Mouse (Mus musculus) spleen, postnatal 10 days (tissue): ENCODE measurements around the gene Clic1.

Experiments used
- DNase-seq, 2 experiments: peaks; one replicate each; pipeline ENCODE4 v3.0.0; 2021 to 2022; ENCODE audit warnings: low spot score in 2 of 2

The Clic1 gene

GRCm38 (mm10) chr17:35063466-35063865 lies 13.7 kb downstream of the Clic1 start:
- no peak for DNase-seq

DNA sequence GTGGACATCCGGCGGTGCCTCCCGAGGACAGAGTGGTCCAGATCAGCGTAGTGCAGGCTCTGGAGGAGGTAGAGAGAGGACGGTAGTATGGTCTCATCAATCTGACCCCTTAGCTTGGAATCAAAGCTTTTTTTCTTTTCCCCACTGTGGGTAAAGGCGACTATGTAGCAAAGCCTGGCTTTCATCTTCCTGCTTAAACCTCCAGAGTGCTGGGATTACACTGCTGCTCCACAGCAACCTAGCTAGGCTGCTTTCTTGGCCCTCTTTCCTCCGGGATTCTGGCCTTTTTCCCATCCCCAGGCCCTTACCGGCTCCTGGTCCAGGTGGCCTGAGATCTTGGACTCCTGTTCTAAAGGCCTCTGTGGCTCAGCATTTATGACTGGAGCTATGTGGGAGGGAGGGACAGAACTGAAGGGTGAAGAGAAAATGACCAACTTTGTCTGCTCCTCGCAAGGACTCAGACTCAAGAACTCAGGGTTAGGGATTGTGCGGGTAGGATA lies 14.7 kb downstream of the Clic1 start:
- peak in 1 of 2 experiments; percentile 11 for DNase-seq

DNA sequence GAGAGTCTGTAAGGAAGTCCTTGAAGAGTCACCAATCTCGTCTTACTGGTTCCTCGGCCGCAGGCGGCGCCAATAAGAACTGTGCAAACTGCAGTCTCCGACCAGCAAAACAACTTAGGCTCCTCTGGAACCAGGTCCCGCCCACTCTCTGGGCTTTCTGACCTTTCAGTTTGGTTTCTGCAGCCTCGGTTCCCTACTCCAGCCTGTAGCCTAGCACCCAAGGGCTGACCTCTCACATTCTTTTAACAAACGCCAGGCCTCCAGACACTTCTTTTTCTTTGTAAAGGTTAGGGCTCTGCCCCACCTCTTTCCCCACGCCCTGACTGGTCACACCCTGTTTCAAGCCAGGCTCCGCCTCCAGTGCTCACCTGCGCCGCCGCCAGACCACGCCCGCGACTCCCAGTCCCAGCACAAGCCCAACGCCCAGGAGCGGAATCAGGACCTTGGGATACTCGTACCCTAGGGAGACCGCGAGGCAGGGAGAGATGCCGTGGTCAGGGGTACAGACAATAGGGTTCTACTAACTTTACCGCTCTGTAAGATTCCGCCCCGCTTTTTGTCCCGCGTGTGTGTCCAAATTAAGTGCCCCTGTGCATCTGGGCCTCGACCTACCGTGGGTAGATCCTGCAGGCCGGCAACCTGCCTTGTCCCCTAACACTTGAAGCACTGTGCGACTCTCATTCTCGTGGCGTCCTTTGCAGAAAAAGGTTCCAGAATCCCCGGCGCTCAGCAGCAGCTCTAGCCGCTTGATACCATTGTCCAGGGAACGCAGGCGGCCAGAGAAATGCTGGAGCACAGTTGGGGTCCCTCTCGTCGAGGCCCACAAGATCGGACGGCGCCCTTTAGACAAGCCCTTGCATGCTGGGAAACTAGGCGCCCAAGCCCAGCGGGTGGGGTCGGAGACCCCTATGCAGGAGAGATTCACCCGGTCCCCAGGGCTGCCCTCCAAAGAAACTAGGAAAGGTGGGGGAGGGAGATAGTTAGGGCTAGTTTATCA lies 15.5 kb downstream of the Clic1 start, which contains the start of gene Ly6g6c:
Ly6g6c (plus strand) TSS at position 438 of the 997 bp plus-strand sequence.
- DNase-seq: peak in 1 of 2 experiments; percentile 58

DNA sequence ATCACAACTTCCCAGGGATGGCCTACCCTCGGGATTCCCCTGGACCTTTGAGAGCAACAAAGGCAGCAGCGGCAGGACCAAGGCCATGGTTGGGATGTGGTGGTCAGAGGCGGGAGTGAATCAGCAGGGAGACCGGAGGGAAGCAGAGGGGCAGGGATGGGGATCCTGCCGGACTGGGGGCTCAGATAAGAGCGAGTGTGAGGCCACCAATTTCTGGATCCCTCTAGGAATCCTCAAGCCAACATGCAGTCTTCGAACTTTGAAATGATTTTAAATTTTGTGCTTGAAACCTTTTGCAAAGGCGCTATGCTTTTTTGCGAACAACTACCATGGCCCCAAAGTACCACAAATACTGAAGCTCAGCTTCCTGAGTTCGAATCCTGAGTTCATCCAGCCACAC lies 16.3 kb downstream of the Clic1 start, which contains the start of gene Mpig6b:
Mpig6b (minus strand) TSS at position 101 of the 400 bp plus-strand sequence.
- peak in 1 of 2 experiments; percentile 14 for DNase-seq

- peak in 1 of 2 experiments; percentile 15 for DNase-seq
Measured at GRCm38 (mm10) chr17:35068213-35068914, 18.6 kb downstream of the Clic1 start.

- DNase-seq: no peak
Measured at GRCm38 (mm10) chr17:35070556-35071229, 20.9 kb downstream of the Clic1 start.

- DNase-seq: no peak
Measured at GRCm38 (mm10) chr17:35071454-35071853, 21.7 kb downstream of the Clic1 start.

- no peak for DNase-seq
Measured at GRCm38 (mm10) chr17:35074097-35074496, 24.3 kb downstream of the Clic1 start.

DNA sequence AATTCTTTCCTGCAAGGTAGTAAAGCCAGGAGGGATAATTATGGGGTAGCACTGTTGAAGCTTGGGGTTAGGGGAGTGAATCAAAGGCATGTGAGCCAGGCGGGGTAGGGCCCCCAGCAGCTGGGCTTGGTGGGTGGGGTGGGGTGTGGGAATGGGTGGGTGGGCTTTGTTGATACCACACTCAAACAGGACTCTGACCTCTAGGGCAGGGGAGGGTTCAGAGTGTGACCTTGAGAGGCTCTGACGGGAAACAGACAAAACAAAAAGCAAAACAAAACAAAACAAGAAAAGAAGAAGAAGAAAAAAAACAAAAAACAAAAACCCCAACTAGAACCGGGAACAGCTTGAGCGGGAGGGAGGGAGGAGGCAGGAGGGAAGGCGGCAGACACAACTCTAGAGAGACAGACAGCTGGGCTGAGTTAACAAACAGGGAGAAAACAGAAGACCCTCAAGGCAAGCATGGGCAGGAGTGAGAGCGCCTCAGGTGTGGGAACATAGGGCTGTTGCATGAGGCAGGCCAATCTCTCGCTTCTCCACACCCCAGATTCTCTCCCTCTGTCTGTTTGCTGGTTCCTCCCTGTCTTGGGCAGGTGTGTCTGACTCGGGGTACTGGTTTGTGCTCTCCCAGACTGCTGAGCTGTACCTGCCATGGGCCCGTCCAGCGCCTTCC lies 26.9 kb downstream of the Clic1 start, which contains the start of gene Ly6g6e:
Ly6g6e (plus strand) TSS at position 396 of the 670 bp plus-strand sequence.
- no peak for DNase-seq

DNA sequence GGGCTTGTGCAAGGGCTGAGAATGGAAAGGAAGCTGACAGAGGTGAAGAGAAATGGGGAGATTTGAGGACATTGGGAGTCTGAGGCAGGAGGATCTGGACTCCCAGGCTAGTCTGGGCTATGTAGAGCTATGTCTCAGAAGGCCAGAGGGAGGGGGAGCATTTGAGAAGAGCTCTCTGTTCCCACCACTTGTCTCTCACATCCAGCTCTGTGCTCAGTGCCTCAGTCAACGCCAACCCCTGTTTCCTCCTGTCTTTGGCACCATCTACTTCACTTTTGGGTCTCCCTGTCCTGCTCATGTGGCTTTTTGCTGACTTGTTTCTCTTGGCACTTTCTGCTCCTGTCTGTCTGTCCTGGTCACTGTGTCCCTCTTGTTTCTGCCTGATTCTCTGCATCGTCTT lies 27.5 kb downstream of the Clic1 start:
- DNase-seq: no peak

- DNase-seq: no peak
Measured at GRCm38 (mm10) chr17:35077786-35078233, 28.0 kb downstream of the Clic1 start, which contains the start of gene Ly6g6d. TSS of gene Ly6g6d (minus strand) at chr17:35078065.

DNA sequence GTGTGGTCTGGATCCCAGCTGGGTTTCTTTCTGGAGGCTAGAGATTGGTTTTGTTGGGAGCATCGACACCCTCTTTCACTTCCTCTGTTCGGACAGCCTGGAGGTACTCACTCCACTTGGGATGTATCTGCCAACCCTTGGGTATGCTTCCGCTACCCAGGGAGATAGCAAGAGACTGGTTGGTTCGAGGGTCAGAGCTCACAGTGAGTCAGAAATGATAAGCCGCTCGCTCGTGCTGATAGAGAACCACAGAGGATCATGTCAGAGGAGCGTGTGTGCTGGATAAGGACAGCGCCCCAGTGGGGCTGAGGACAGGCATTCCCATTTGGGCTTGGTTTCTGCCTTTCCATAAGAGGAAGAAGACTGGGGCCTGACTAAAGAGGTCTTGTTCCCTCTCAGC lies 30.0 kb downstream of the Clic1 start:
- peak in 1 of 2 experiments; percentile 37 for DNase-seq

GRCm38 (mm10) chr17:35080248-35080647 lies 30.5 kb downstream of the Clic1 start:
- no peak for DNase-seq

DNA sequence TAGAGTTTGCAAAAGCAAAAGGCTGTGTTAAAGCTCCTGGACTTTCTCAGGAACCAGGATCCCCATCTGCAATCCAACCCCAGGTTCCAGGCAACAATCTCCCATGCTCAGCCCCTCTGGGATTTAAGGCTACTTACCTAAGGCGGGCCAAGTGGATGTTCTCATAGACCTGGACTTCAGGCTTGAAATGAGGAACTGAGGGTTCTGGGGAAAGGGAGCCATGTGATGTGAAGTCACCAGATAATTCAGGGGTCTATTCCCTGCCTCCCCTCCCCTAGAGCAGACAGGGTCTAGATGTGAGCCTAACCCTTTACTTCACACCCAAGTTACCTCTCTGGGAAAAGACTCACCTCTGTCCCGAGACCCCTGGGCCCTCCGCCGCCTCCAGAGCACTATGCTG lies 30.9 kb downstream of the Clic1 start:
- DNase-seq: no peak

DNA sequence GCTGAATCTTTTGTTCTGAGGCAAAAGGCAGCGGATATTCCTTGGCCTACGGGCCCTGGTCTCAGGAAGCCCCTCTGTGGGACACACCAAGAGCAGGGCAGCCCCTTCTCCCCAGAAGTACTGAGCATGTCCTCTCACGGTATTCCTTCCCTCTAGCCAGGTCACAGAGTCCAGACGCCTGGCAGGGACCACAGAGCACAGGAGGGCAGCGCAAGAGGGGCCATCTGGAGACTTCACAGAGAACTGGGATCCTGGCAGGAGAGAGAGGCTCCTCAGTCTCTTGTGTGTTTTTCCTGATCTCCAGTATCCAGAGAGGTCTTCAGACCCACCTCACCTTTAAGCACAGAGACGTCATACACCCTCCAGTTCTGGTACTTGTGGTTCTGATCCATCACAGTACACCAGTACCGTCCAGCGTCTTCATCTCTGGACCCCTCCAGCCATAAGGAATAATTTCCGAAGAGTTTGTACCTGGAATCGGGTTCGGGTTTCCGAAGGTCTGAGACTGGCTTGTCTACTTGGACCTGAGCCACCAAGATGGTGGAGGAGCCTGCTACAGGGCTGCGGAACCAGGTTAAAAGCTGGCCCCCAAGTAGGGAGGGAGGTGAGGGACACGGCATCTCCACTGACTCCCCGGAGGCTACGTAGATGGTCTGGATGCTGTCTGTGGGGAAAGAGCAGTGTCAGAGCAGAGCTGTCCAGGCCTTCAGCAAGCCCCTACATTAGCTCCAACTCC lies 33.2 kb downstream of the Clic1 start:
- DNase-seq: no peak

DNA sequence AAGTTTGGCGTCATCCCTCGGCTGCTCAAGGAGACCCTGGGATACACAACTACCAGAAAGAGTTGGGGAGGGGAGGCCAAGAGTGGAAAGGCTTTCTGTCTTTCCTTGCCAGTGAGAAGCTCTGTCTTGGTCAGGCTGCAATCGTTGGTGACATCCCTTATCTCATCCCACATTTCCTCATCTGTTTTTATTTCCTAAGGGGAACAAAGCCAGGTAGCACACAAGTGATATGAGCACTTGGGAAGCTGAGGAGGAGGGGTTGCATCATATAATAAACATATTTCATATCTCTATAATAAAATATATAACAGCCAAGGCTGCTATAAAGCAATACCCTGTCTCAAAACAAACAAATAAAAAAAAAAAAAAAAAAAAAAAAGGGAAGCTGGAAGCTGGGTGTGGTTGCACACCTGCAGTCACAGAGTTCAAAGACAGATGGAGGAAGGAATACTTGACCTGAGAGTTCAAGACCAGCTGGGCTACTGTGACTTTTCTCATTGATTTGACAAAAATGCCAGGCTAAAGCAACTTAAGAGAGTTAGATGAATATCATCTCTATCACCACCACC lies 34.2 kb downstream of the Clic1 start:
- DNase-seq: no peak

- no peak for DNase-seq
Measured at GRCm38 (mm10) chr17:35085208-35085865, 35.6 kb downstream of the Clic1 start, which contains the start of gene Ly6g6f. TSS of gene Ly6g6f (minus strand) at chr17:35085610.

GRCm38 (mm10) chr17:35088151-35088550 lies 38.4 kb downstream of the Clic1 start:
- no peak for DNase-seq
